Mouse (Mus musculus) thymus, postnatal 0 days (tissue): ENCODE measurements at regions not wholly inside any gene's neighbourhood (a gene's known extent, or its start where the extent isn't known, plus 50 kb on each side); places are given as distances from the start of the nearest gene placed in this dataset.

Experiments used
- DNase-seq: peaks from one replicate; pipeline ENCODE4 v3.0.0-alpha.2; 2015; ENCODE audit warnings: low spot score

DNA sequence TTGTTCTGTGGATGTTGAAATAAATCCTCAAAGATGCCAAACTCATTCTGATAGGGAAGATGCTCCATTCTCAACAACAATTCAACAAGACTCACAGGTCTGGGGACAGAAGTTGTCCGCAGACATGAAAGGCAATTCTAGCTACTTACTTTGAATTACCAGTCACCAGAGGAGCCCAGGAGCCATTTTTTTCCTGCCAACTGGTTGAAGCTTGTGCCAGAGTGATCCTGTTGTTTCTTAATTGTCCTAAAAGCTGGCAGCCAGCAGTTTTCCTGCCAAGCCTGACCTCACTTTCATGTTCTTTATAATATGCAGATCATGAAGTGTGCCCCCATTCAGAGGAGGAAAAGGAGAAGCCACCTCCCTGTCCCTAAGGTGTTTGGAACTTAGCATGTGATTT, 110.0 kb upstream of the Ankrd1 start:
- no peak for DNase-seq

GRCm38 (mm10) chr19:36235131-36235530, 113.0 kb upstream of the Pcgf5 start:
- DNase-seq, result no peak

- no peak for DNase-seq
These were observed 111.3 kb upstream of the Pcgf5 start for GRCm38 (mm10) chr19:36236576-36237345.

- DNase-seq, result no peak
These were observed 110.4 kb upstream of the Pcgf5 start for GRCm38 (mm10) chr19:36237751-36238150.

DNA sequence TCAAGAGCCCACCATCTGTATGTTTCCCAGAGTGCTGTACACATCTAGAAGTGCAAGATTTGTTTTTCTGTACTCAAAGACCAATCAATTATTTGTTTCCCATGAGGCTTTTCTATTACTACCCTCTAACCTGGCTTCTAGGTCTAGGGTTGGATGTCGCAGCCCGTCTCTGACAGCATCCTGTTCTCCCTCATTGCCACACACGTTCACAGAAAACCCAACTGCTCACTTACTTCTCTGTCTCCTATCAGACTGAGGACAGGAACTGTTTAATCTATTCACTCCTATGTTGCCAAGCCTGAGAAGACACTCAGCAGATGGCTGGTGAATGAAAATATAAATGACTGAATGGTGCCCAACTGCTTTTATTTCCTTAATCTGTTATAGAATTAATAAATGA, 109.6 kb upstream of the Pcgf5 start:
- no peak for DNase-seq

DNA sequence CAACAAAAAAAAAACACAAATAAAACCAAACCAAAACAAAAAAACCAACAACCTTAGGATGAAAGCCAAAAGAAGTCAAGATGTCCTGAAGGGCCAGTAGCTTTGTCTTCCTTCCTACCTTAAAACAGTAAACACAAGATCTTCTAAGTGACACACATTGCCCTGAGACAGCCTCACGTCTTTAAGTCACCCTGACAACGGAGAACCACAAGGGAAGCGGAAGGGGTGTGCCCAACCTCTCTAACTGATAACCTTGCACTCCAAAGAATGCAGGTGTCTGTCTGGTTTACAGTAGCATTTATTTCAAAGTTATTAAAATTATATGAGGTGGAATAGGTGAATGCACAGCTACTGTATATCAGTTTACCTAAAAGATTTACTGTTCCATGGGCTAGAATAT, 105.7 kb upstream of the Pcgf5 start:
- DNase-seq, result peak; percentile 87

- peak; percentile 49 for DNase-seq
These were observed 105.2 kb upstream of the Pcgf5 start for GRCm38 (mm10) chr19:36242946-36243345.

DNA sequence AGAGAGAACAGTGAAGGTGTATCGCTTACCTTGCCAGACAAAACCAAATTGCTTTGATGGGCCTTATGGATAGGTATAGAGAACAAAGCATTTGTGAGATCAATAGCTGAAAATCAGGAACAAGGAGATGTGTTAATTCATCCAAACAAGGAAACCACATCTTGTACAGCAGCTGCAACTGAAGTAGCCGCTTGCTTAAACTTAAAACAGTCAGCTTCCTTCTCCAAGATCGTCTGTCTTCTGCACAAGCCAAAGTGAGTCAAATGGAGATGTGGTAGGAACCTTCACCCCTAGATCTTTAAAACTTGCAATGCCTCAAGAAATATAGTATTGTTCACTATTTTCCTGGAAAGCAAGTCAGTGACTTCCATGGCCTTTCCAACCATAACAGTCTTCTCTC, 95.6 kb upstream of the Pcgf5 start:
- DNase-seq, result no peak

GRCm38 (mm10) chr19:36257748-36258538, 90.2 kb upstream of the Pcgf5 start:
- no peak for DNase-seq

GRCm38 (mm10) chr19:36261819-36262218, 86.3 kb upstream of the Pcgf5 start:
- DNase-seq, result no peak

DNA sequence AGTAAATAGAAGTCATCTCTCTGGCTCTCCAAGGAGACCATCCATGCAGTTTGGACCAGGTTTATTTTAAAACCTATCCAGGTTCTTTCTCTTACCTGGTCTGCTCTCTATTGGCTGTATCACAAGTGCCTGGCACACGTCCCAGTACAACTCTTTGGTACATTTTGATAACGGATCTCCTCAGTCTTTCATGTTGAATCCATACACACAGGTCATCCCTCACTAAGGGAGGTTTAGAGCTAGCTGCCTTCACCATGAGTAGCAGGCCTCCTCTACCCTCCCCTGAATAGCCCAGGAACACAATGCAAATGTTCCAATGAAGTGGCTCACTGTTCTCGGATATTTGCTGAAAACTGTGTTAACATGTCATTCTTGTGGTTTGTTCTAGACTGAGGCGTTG, 84.2 kb upstream of the Pcgf5 start:
- DNase-seq, result no peak

- no peak for DNase-seq
These were observed 83.7 kb upstream of the Pcgf5 start for GRCm38 (mm10) chr19:36264397-36264796.

- DNase-seq, result no peak
These were observed 82.8 kb upstream of the Pcgf5 start for GRCm38 (mm10) chr19:36265276-36265675.

DNA sequence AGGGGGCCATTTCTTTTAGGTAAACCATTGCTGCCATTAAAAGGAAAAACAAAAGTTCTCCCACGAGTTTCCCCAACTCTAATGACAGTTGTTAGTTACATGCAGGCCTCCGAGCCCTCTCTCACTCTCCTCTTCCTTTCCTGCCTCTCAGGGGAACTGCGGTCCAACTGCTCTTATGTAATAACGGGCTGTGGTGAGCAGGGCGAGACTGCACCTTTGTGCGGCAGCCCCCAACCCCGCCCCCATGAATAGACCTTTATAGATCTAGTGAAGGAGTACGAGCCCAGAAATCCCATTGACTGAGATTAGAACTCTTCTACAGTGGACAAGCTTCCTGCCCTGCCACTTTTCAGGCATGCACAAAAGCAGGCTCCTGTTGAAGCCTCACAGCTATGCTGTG, 81.8 kb upstream of the Pcgf5 start:
- DNase-seq, result peak; percentile 59

DNA sequence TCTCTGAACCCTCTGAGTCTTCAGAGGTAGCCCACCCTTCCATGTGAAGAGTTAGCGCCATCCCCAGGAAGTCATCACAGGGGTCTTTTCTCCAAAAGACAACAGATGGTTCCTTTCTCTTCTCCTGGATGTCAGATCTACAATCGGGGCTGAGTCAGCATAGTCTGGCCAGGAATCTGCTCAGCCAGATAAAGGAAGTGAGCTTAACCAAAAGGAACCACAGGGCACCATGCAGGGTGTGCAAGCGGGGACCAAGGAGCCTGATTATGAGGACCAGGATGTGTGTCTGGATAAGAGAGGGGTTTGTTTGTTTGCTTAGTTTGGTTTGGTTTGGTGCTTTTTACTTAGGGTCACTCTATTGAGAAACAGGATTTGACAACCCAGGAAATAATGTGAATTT, 74.6 kb upstream of the Pcgf5 start:
- DNase-seq, result no peak

- no peak for DNase-seq
These were observed 62.6 kb upstream of the Pcgf5 start for GRCm38 (mm10) chr19:36285465-36285864.

GRCm38 (mm10) chr19:36290778-36291177, 57.3 kb upstream of the Pcgf5 start:
- no peak for DNase-seq

GRCm38 (mm10) chr19:36293177-36293969, 54.7 kb upstream of the Pcgf5 start:
- DNase-seq, result no peak
